Mouse (Mus musculus): Measurements from ENCODE around the gene Coq10b.

- TF ChIP-seq CTCF (IDR thresholded peaks at IDR 0.05; ENCODE audit: low read depth) = no peak
- no peak for TF ChIP-seq EP300 (IDR thresholded peaks at IDR 0.05; ENCODE audit: low read depth)
These were observed 899 bp upstream of the Coq10b start for GRCm38 (mm10) chr1:55051671-55052070.

Measured in heart, postnatal 0 days (tissue).